Mouse (Mus musculus): ENCODE data around the gene Cyp4f15. TPM values are rescaled to one million over a fixed set of nuclear protein-coding genes. Genes with fewer than 3 reads are reported as not detected.

Gene Cyp4f15
- not detected in 2 replicates for total RNA-seq (2012; rRNA removed)
- polyA plus RNA-seq (2012; ENCODE audit: insufficient read depth in 1 of 2, insufficient read length in 2 of 2, low read depth in 1 of 2, low replicate concordance in 2 of 2, missing spikeins in 1 of 2) = not detected

DNA sequence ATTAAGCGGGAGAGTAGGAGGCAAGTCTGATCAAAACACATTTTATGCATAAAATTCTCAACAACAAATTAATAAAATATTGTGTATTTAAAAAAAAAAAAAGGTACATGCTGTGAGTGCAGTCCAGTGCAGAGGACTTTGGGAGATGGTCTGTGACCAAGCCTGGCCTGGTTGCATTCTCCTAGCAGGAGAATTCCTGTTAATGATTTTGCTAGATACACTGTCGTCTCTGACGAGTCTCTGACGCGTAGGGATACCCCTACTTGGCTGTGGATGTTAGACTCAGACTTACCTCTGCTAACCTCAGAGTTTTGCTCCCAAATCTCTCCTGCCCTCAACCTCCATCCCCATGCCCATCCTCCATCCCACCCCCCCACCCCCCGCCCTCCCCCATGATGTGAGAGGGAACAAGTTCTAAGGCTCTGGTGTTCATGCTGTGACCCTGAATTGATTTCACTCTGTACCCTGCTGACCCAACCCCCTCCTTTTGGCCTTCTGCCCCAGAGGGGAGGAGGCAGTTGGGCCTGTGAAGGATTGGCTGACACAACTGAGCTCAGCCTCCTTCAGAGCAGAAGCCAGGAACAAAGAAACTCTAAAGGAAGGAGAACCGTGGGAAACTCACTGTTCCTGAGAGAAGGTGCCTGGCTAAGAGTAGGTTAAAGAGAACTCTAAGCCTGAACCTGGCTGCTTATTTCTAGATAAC lies at the start of gene Cyp4f15:
Gene Cyp4f15 (plus strand): TSS at position 580 of the 703 bp plus-strand sequence.
- Histone ChIP-seq H3K9ac (ENCODE audit: control insufficient read depth, low read depth, low read length, poor library complexity, severe bottlenecking) (no peak within 1 kb of the TSS), H3K4me1 (ENCODE audit: control insufficient read depth in 1 of 2, insufficient read depth in 2 of 2, low read length in 2 of 2) (no peaks in the 10 kb centered on the region), H3K27me3 (ENCODE audit: control insufficient read depth in 1 of 2, insufficient read depth in 2 of 2, low read length in 2 of 2) (peaks cover 0 to 2% of the 10 kb centered on the region in 2 experiments; a peak in 2 of 4 replicates), H3K4me3 (ENCODE audit: control insufficient read depth in 1 of 2, insufficient read depth in 1 of 2, low read depth in 2 of 2, low read length in 2 of 2) (no peak within 1 kb of the TSS), H3K27ac (ENCODE audit: control insufficient read depth, low read depth, low read length) (no peak within 1 kb of the TSS), H3K36me3 (ENCODE audit: control insufficient read depth in 1 of 2, insufficient read depth in 2 of 2, low read length in 2 of 2) (no peaks in the 10 kb centered on the region), H3K9me3 (replicated peaks; ENCODE audit: insufficient read depth, low read length) (no peaks in the 10 kb centered on the region), H3K79me2 (ENCODE audit: control insufficient read depth, insufficient read depth, low read length, poor library complexity) (no peaks in the 10 kb centered on the region)
- TF ChIP-seq POLR2AphosphoS2 (IDR thresholded peaks at IDR 0.05; ENCODE audit: low read length) (no peak), JUND (IDR thresholded peaks at IDR 0.05; ENCODE audit: low read depth, low read length) (no peak), POLR2A (IDR thresholded peaks at IDR 0.05; ENCODE audit: control insufficient read depth in 1 of 2, insufficient read depth in 1 of 2, low read depth in 1 of 2, low read length in 2 of 2, poor library complexity in 1 of 2) (no peak), CHD1 (IDR thresholded peaks at IDR 0.05; ENCODE audit: low read depth, low read length) (no peak), ZKSCAN1 (IDR thresholded peaks at IDR 0.05; ENCODE audit: low read depth, low read length) (no peak), ZNF384 (IDR thresholded peaks at IDR 0.05; ENCODE audit: low read depth, low read length) (no peak), KAT2A (conservative IDR thresholded peaks at IDR 0.05; ENCODE audit: low read depth, low read length) (no peak), SMC3 (IDR thresholded peaks at IDR 0.05; ENCODE audit: low read depth, low read length) (no peak), USF1 (IDR thresholded peaks at IDR 0.05; ENCODE audit: low read depth, low read length) (no peak), BHLHE40 (IDR thresholded peaks at IDR 0.05; ENCODE audit: borderline replicate concordance, low read depth, low read length) (no peak), UBTF (IDR thresholded peaks at IDR 0.05; ENCODE audit: borderline replicate concordance, insufficient read depth, low read depth, low read length) (no peak), MXI1 (IDR thresholded peaks at IDR 0.05; ENCODE audit: low read depth, low read length) (no peak)
- no peak for DNase-seq (ENCODE audit: low read depth, low spot score)

DNA sequence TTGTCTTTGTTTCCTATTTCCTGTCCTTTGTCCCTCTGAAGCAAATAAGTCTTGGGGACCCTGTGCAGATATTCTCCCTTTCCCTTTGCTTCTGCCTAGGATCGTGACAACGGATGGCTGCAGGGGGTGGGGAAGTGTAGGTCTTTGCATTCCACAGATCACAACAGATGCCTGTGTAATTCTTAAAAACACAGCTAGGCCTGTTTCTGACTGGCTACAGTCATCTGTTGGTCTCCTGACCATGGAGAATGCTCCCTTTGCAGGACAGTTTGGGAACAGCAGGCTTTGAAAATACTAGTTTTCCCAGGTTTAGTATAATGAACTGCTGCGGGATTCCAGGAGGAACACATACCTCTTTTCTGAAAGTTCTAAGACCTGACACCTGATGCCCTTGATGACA lies 49.1 kb upstream of the Cyp4f15 start:
- no peaks in the 10 kb centered on the region for H3K9me3 ChIP-seq (replicated peaks; ENCODE audit: insufficient read depth, low read length)
- H3K27ac ChIP-seq (ENCODE audit: control insufficient read depth, low read depth, low read length) = no peak overlapping the region
- DNase-seq (ENCODE audit: low read depth, low spot score) = no peak
- no peaks in the 10 kb centered on the region; a peak in 1 of 4 replicates for H3K4me1 ChIP-seq (ENCODE audit: control insufficient read depth in 1 of 2, insufficient read depth in 2 of 2, low read length in 2 of 2)
- no peaks in the 10 kb centered on the region; a peak in 1 of 4 replicates for H3K27me3 ChIP-seq (ENCODE audit: control insufficient read depth in 1 of 2, insufficient read depth in 2 of 2, low read length in 2 of 2)
- no peak overlapping the region for H3K4me3 ChIP-seq (ENCODE audit: control insufficient read depth in 1 of 2, insufficient read depth in 1 of 2, low read depth in 2 of 2, low read length in 2 of 2)
- H3K9ac ChIP-seq (ENCODE audit: control insufficient read depth, low read depth, low read length, poor library complexity, severe bottlenecking) = no peak overlapping the region
- H3K36me3 ChIP-seq (ENCODE audit: control insufficient read depth in 1 of 2, insufficient read depth in 2 of 2, low read length in 2 of 2) = no peaks in the 10 kb centered on the region; a peak in 1 of 4 replicates
- TF ChIP-seq KAT2A (conservative IDR thresholded peaks at IDR 0.05; ENCODE audit: low read depth, low read length) (no peak), UBTF (IDR thresholded peaks at IDR 0.05; ENCODE audit: borderline replicate concordance, insufficient read depth, low read depth, low read length) (no peak), TCF12 (IDR thresholded peaks at IDR 0.05; ENCODE audit: low read depth, low read length) (no peak), ETS1 (IDR thresholded peaks at IDR 0.05; ENCODE audit: low read depth, low read length) (no peak), JUND (IDR thresholded peaks at IDR 0.05; ENCODE audit: low read depth, low read length) (no peak), CTCF (IDR thresholded peaks at IDR 0.05 in 2 of 3, conservative IDR thresholded peaks at IDR 0.05 in 1 of 3; ENCODE audit: control insufficient read depth in 1 of 3, insufficient read depth in 1 of 3, low read depth in 2 of 3, low read length in 3 of 3, poor library complexity in 1 of 3, severe bottlenecking in 1 of 3) (no peak), ZC3H11A (IDR thresholded peaks at IDR 0.05; ENCODE audit: low read depth, low read length) (no peak), GATA1 (IDR thresholded peaks at IDR 0.05; ENCODE audit: low read depth, low read length) (no peak), CHD2 (IDR thresholded peaks at IDR 0.05; ENCODE audit: low read length) (no peak), POLR2AphosphoS2 (IDR thresholded peaks at IDR 0.05; ENCODE audit: low read length) (no peak), SIN3A (IDR thresholded peaks at IDR 0.05; ENCODE audit: low read length) (no peak), USF2 (IDR thresholded peaks at IDR 0.05; ENCODE audit: borderline replicate concordance in 1 of 2, insufficient read depth in 1 of 2, low read depth in 1 of 2, low read length in 2 of 2) (no peak), BHLHE40 (IDR thresholded peaks at IDR 0.05; ENCODE audit: borderline replicate concordance, low read depth, low read length) (no peak), E2F4 (IDR thresholded peaks at IDR 0.05; ENCODE audit: borderline replicate concordance, low read depth, low read length) (no peak), MAZ (IDR thresholded peaks at IDR 0.05; ENCODE audit: low read depth, low read length) (no peak), SMC3 (IDR thresholded peaks at IDR 0.05; ENCODE audit: low read depth, low read length) (no peak), RCOR1 (IDR thresholded peaks at IDR 0.05; ENCODE audit: low read depth, low read length) (no peak)
- H3K79me2 ChIP-seq (ENCODE audit: control insufficient read depth, insufficient read depth, low read length, poor library complexity) = no peaks in the 10 kb centered on the region
